Mouse (Mus musculus): ENCODE results near the gene Prps1. TPM values are rescaled to one million over a fixed set of nuclear protein-coding genes. Genes with fewer than 3 reads are reported as not detected.

Gene Prps1
- polyA plus RNA-seq, 1 experiment: 70.9 TPM

Other genes with a start within 250 kb of the Prps1 start
- gene Frmpd3, start 114.3 kb upstream of the Prps1 start, polyA plus RNA-seq (2012; rRNA removed): 16.0 and 16.8 TPM in 2 replicates
- 68.3 and 92.5 TPM in 2 replicates for gene Tsc22d3, start 144.0 kb downstream of the Prps1 start, polyA plus RNA-seq (2012; rRNA removed)
- gene Mid2, start 208.0 kb downstream of the Prps1 start, polyA plus RNA-seq (2012; rRNA removed): 12.4 and 14.6 TPM in 2 replicates